Mouse (Mus musculus) E14TG2a.4 (cell line): ENCODE data around the gene Adarb1.

Experiments
- CTCF ChIP-seq: conservative IDR thresholded peaks from 2 replicates; pipeline ENCODE4 v1.5.1; 2014; ENCODE audit warnings: low read length
- NANOG ChIP-seq: IDR thresholded peaks from 2 replicates; pipeline ENCODE4 v1.6.1; 2014; ENCODE audit warnings: borderline replicate concordance, low read length, mixed read lengths
- POU5F1 ChIP-seq: IDR thresholded peaks from 2 replicates; pipeline ENCODE4 v1.6.1; 2014; ENCODE audit warnings: low read length, borderline replicate concordance

DNA sequence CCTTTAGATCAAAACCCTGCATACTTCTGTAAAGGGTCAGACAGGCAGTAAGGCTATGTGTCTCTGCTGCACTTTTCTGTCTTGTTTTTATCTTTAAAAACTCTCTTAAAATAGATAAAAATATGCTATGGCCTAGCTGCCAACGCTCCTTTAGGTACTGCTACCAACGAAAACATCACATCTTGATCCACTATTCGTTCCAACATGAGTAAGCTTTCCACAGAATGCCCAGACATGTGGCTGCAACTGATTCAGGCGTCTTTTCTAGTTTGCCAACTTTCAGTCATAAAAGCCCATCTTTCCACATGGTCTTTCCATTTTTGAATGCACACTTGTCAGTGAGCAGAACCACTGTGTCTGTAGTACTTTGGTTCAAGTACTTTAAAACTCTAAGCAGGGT lies 77.0 kb downstream of the Adarb1 start:
- TF ChIP-seq CTCF (no peak), POU5F1 (no peak), NANOG (no peak)
